Mouse (Mus musculus) CH12.LX (cell line): ENCODE results near the gene Vps33b. TPM values are rescaled to one million over a fixed set of nuclear protein-coding genes. Genes with fewer than 3 reads are reported as not detected.
A peak's percentile ranks its signal among the peaks of the same experiment; 100 is the strongest.

Experiments
- DNase-seq: peaks from one replicate; pipeline ENCODE4 v3.0.0-alpha.2; 2013; ENCODE audit errors: extremely low read depth
- H3K27ac ChIP-seq: 2 replicates; pipeline ENCODE4 v1.5.1; 2012; ENCODE audit warnings: low read depth, mild to moderate bottlenecking, control low read depth, moderate library complexity; ENCODE audit not compliant: insufficient read depth
- H3K27me3 ChIP-seq: replicated peaks from 2 replicates; pipeline ENCODE3; 2012; ENCODE audit warnings: inconsistent platforms
- H3K36me3 ChIP-seq, 2 experiments: replicated peaks in 1 of 2; 2 replicates each; pipeline versions ENCODE3 to v1.6.1; 2012; ENCODE audit warnings: inconsistent platforms in 1 of 2, low read length in 1 of 2, mild to moderate bottlenecking in 1 of 2, mixed read lengths in 1 of 2, moderate library complexity in 1 of 2; ENCODE audit not compliant: control insufficient read depth in 1 of 2, insufficient read depth in 1 of 2
- H3K4me1 ChIP-seq, 2 experiments: 2 replicates each; pipeline ENCODE4 v1.6.1; 2012; ENCODE audit warnings: inconsistent platforms in 1 of 2, moderate library complexity in 1 of 2; ENCODE audit not compliant: insufficient read depth in 2 of 2, control insufficient read depth in 1 of 2
- H3K4me2 ChIP-seq: 2 replicates; pipeline ENCODE4 v1.6.1; 2012; ENCODE audit warnings: low read depth, mild to moderate bottlenecking, control low read depth; ENCODE audit not compliant: poor library complexity, insufficient read depth, severe bottlenecking
- H3K4me3 ChIP-seq, 3 experiments: fragments of 150-350 bp in 1 of 3; sonication (generic) in 1 of 3; replicated peaks in 1 of 3; 2 replicates each; pipeline versions ENCODE3 to v1.5.1; 2011 to 2012; ENCODE audit warnings: low read depth in 2 of 3, low read length in 2 of 3, mild to moderate bottlenecking in 2 of 3, moderate library complexity in 2 of 3, control low read depth in 1 of 3, improper control_type of control experiment in 1 of 3, inconsistent platforms in 1 of 3, mixed read lengths in 1 of 3; ENCODE audit not compliant: poor library complexity in 1 of 3
- H3K79me2 ChIP-seq: replicated peaks from 2 replicates; pipeline ENCODE4 v1.6.1; 2012; ENCODE audit warnings: mild to moderate bottlenecking, moderate library complexity; ENCODE audit not compliant: control insufficient read depth, poor library complexity, insufficient read depth, severe bottlenecking; ENCODE audit errors: extremely low read depth
- H3K9ac ChIP-seq: 2 replicates; pipeline ENCODE4 v1.6.1; 2012; ENCODE audit warnings: low read depth, mild to moderate bottlenecking, control low read depth, moderate library complexity; ENCODE audit not compliant: insufficient read depth
- H3K9me3 ChIP-seq: replicated peaks from 2 replicates; pipeline ENCODE3; 2012; ENCODE audit warnings: low read length, inconsistent platforms, mixed read lengths
- CHD1 ChIP-seq: IDR thresholded peaks from 2 replicates; pipeline ENCODE4 v1.6.1; 2012; ENCODE audit warnings: low read depth, low read length, improper control_type of control experiment, inconsistent platforms
- E2F4 ChIP-seq: IDR thresholded peaks from 2 replicates; pipeline ENCODE4 v1.6.1; 2011; ENCODE audit warnings: low read depth, low read length, improper control_type of control experiment; ENCODE audit not compliant: insufficient replicate concordance
- EP300 ChIP-seq: IDR thresholded peaks from 2 replicates; pipeline ENCODE4 v1.6.1; 2011; ENCODE audit warnings: low read length, improper control_type of control experiment
- ETS1 ChIP-seq: conservative IDR thresholded peaks from 2 replicates; pipeline ENCODE4 v1.6.1; 2012; ENCODE audit warnings: low read depth, mild to moderate bottlenecking, inconsistent platforms, low read length, improper control_type of control experiment, moderate library complexity
- GABPA ChIP-seq: IDR thresholded peaks from 2 replicates; pipeline ENCODE4 v1.6.1; 2012; ENCODE audit warnings: low read depth, low read length, improper control_type of control experiment, inconsistent platforms; ENCODE audit not compliant: insufficient replicate concordance
- HCFC1 ChIP-seq: IDR thresholded peaks from 2 replicates; pipeline ENCODE4 v1.6.1; 2012; ENCODE audit warnings: low read depth, mild to moderate bottlenecking, inconsistent platforms, low read length, improper control_type of control experiment
- IRF4 ChIP-seq: IDR thresholded peaks from 2 replicates; pipeline ENCODE4 v1.6.1; 2014; ENCODE audit warnings: low read depth, mild to moderate bottlenecking, inconsistent platforms, low read length, improper control_type of control experiment
- JUN ChIP-seq: IDR thresholded peaks from 2 replicates; pipeline ENCODE4 v1.6.1; 2011; ENCODE audit warnings: low read depth, mild to moderate bottlenecking, low read length, improper control_type of control experiment, moderate library complexity; ENCODE audit not compliant: insufficient read depth
- JUND ChIP-seq: conservative IDR thresholded peaks from 2 replicates; pipeline ENCODE4 v1.6.1; 2011; ENCODE audit warnings: low read depth, low read length, improper control_type of control experiment
- KAT2A ChIP-seq: IDR thresholded peaks from 2 replicates; pipeline ENCODE4 v1.6.1; 2012; ENCODE audit warnings: low read length, improper control_type of control experiment, inconsistent platforms; ENCODE audit not compliant: insufficient replicate concordance
- MAX ChIP-seq: IDR thresholded peaks from 2 replicates; pipeline ENCODE4 v1.6.1; 2011; ENCODE audit warnings: low read length, improper control_type of control experiment
- MAZ ChIP-seq: IDR thresholded peaks from 2 replicates; pipeline ENCODE4 v1.6.1; 2012; ENCODE audit warnings: low read depth, mild to moderate bottlenecking, inconsistent platforms, low read length, improper control_type of control experiment, moderate library complexity
- MXI1 ChIP-seq: IDR thresholded peaks from 2 replicates; pipeline ENCODE4 v1.6.1; 2011; ENCODE audit warnings: mild to moderate bottlenecking, low read depth, low read length, improper control_type of control experiment
- MYC ChIP-seq: IDR thresholded peaks from 2 replicates; pipeline ENCODE4 v1.6.1; 2011; ENCODE audit warnings: low read depth, mild to moderate bottlenecking, improper control_type of control experiment, low read length
- NRF1 ChIP-seq: IDR thresholded peaks from 2 replicates; pipeline ENCODE4 v1.6.1; 2014; ENCODE audit warnings: low read depth, mild to moderate bottlenecking, inconsistent platforms, low read length, improper control_type of control experiment, moderate library complexity
- RCOR1 ChIP-seq: conservative IDR thresholded peaks from 2 replicates; pipeline ENCODE4 v1.6.1; 2012; ENCODE audit warnings: low read depth, mild to moderate bottlenecking, inconsistent platforms, low read length, improper control_type of control experiment
- SIN3A ChIP-seq: IDR thresholded peaks from 2 replicates; pipeline ENCODE4 v1.6.1; 2012; ENCODE audit warnings: low read length, improper control_type of control experiment, inconsistent platforms
- ZC3H11A ChIP-seq: IDR thresholded peaks from 2 replicates; pipeline ENCODE4 v1.6.1; 2012; ENCODE audit warnings: low read depth, mild to moderate bottlenecking, inconsistent platforms, low read length, improper control_type of control experiment
- ZKSCAN1 ChIP-seq: IDR thresholded peaks from 2 replicates; pipeline ENCODE4 v1.6.1; 2012; ENCODE audit warnings: low read depth, inconsistent platforms, low read length, improper control_type of control experiment, borderline replicate concordance
- ZNF384 ChIP-seq: IDR thresholded peaks from 2 replicates; pipeline ENCODE4 v1.6.1; 2012; ENCODE audit warnings: low read depth, low read length, improper control_type of control experiment, inconsistent platforms
- dilution Hi-C: fragments of 300-500 bp; cut with MboI; formaldehyde crosslinking; loops from 2 replicates; pipeline ENCODE4 v1.14.3; 2020; ENCODE audit warnings: low sequenced_read_pairs; ENCODE audit not compliant: extremely low pct_unique_long_range_greater_than_20kb, extremely low pct_ligation_motif_present
- in situ Hi-C: fragments of 300-500 bp; cut with MboI; formaldehyde crosslinking; loops from 3 replicates; pipeline ENCODE4 v1.14.3; 2019; ENCODE audit warnings: low sequenced_read_pairs, low pct_ligation_motif_present, low pct_unique_long_range_greater_than_20kb, mixed read lengths
- polyA plus RNA-seq: library from polyadenylated mRNA; unstranded; fragments of >175 nt; gene quantifications from 2 replicates; pipeline ENCODE4 v1.2.1, GENCODE M21; 2012; ENCODE audit warnings: low read depth; ENCODE audit not compliant: insufficient read length
- total RNA-seq, 2 experiments: library from RNA; depleted of rRNA; stranded (reverse); fragments of 300-350 nt in 1 of 2; fragments of >200 nt in 1 of 2; gene quantifications; 2 replicates each; pipeline ENCODE4 v1.2.3; 2012 to 2014

Gene Vps33b
- total and polyA plus RNA-seq, 3 experiments: 15.5 to 23.2 (median 16.6) TPM

DNA sequence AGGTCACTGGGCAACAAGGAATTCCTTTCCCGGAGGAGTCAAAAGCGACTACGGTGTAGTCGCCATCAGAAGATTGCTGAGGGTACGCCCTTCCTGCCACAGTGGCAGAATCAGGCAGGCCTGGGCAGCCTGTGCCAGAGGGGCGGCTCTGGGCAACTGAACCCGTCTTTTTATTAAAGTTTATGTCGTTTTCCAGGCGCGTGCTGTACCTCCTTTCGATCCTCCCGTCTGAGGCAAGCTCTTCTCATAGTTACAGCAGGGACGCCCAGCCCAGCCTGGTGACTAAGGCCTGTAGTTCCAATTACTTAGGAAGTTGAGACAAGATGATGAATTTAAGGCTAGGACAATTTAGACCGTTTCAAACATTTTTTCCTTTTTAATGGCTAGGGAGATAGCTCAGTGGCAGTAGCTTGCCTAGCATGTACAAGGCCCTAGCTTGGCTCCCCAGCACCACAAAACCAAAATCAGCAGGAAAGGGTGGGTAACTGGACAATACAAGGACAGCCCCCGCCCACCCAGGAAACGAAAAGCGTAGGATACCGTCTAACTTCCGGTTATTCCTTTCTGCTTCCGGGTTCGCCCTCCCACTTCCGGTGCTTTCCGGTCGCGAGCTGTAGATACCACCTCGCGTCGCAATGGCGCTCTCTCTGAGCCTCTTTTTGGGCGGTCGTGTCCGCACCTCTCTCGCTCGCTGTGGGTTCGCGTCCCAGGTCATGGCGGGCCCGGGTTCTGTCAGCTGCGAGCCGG, 8.7 kb upstream of the Vps33b start, which contains the start of gene Ngrn (continued):
- TF ChIP-seq ZC3H11A (no peak), MYC (peak; percentile 78; the same call in 1 of the 2 replicates), ZNF384 (no peak), RCOR1 (peak; percentile 82), ETS1 (no peak; the same call in 1 of the 2 replicates), CHD1 (no peak), KAT2A (peak; percentile 89; the same call in 1 of the 2 replicates), IRF4 (peak; percentile 88), GABPA (no peak; the same call in 1 of the 2 replicates), JUND (no peak), MXI1 (peak; percentile 89), E2F4 (no peak), HCFC1 (peak; percentile 92), MAZ (peak; percentile 82), ZKSCAN1 (no peak), EP300 (no peak), MAX (peak; percentile 73; the same call in 1 of the 2 replicates)

DNA sequence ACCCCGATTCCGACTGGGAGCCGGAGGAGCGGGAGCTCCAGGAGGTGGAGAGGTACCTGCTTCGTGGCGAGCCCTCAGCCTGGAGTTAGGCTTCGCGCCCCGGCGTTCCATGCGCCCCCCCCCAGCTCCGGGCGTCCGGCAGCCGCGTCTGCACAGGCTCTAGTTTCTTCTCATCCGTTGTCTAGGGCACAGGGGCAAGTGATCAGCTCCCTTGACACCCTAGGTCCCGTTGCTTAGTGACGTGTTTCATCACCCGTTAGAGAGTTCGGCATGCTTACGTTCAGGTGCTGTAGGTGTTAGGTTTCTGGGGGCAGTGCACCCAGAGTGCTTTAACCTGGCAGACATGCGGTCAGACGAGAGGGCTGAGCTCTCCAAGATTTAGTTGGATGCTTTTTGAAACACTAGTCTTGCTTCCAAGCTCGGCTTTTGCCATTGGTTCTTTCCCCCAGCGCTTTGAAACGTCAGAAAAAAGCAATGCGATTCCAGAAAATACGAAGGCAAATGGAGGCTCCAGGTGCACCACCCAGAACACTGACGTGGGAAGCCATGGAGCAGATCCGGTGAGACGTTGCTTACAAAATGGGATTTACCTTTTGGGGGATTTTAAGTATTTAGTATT, 8.0 kb upstream of the Vps33b start:
- dilution Hi-C loops (no loop called here), in situ Hi-C loops (loop anchor here (25.0 kb wide), 1 partner anchor 249 kb away; the partner anchor contains the start of gene Zfp710)
- no peaks in the 10 kb centered on the region for H3K9me3 ChIP-seq
- DNase-seq: no peak
- H3K36me3 ChIP-seq: peaks cover 25 to 35% of the 10 kb centered on the region in 2 experiments
- H3K27me3 ChIP-seq: no peaks in the 10 kb centered on the region
- H3K9ac ChIP-seq: peak overlapping the region; percentile 81
- peaks cover 23% of the 10 kb centered on the region for H3K79me2 ChIP-seq
- H3K4me3 ChIP-seq: peak overlapping the region; percentile 80 to 99 (median 83)
- peak overlapping the region; percentile 78; the same call in 1 of the 2 replicates for H3K4me2 ChIP-seq
- H3K27ac ChIP-seq: peak overlapping the region; percentile 49
- H3K4me1 ChIP-seq: peaks cover 3 to 23% of the 10 kb centered on the region in 2 experiments; a peak in 2 of 4 replicates
- TF ChIP-seq MAX (peak; percentile 45; the same call in 1 of the 2 replicates), EP300 (no peak), HCFC1 (no peak), NRF1 (no peak; the same call in 1 of the 2 replicates), MXI1 (peak; percentile 45), E2F4 (no peak), JUN (no peak), SIN3A (peak; percentile 42; the same call in 1 of the 2 replicates)
